Mouse (Mus musculus): ENCODE data around the gene Sort1. TPM values are rescaled to one million over a fixed set of nuclear protein-coding genes. Genes with fewer than 3 reads are reported as not detected.

The Sort1 gene
- polyA plus RNA-seq, 1 experiment from 2014 or later: 32.4 TPM

DNA sequence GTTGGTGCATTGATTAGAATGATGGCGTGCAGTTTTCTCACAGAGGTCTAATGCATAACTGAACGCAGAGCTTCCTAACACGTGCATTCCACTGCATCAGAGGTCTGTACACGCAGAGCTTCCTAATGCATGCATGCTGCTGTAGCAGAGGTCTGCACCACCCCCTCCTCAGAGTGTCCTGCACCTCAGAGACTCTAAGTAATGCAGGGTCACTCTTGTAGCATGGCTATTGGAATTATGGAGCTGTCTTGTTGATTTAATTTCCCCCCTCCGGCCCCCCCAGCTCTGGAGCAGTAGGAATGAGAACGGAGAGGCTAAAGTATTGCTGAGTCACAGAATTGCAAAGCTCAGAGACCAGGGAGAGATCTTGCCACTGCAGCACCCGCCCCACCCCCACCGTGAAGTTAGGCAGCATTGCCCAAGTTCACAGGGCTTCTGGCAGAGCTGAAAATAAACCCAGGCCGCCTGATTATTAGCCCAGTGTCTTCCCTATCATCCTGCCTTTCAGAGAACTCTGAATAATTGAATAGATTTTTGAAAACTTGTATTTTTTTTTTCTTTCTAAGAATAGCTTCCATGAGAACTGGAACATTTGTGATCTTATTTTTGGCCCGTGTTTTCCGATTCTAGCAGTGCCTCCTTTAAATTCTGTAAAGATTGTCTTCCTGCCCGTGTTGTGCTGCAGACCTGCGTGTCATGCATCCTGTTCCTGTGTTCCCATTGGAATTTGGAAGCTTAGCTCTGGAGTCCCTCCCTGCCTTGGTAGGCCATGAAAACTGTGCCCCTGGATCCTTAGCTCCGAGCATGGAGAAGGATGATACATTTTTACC is 12.6 kb downstream of the Sort1 start:
- H3K36me3 ChIP-seq: no peaks in the 10 kb centered on the region
- H3K9me3 ChIP-seq (replicated peaks): no peaks in the 10 kb centered on the region
- peak overlapping the region; percentile 89 for H3K27ac ChIP-seq (ENCODE audit: poor library complexity, severe bottlenecking)
- H3K9ac ChIP-seq: peak overlapping the region; percentile 61
- peak overlapping the region; percentile 26 for H3K4me3 ChIP-seq
- peaks cover 59% of the 10 kb centered on the region for H3K4me1 ChIP-seq (replicated peaks)
- H3K27me3 ChIP-seq (replicated peaks): no peaks in the 10 kb centered on the region
- ATAC-seq (ENCODE audit: insufficient number of reproducible peaks, low FRiP score): peak; percentile 71
- WGBS: 9% methylated on average over 14 of the region's 14 CpGs
- peak overlapping the region; percentile 68 for H3K4me2 ChIP-seq

DNA sequence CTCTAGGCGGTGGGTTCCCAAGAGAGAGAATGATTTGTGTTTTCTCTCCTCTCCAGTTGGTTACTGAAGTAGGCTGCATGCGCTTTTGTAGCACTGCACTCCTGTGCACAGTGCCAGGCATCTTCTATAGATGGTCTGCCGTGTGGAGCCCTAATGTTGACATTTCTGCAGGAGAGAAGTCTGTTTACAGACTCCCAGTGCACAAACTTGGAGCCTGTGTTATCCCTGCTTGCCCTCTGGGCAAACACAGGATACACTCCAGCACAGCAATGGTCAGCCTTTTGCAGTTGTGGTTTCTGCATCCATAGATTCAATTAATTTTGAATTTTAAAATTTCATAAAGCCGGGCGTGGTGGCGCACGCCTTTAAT is 13.2 kb downstream of the Sort1 start:
- Histone ChIP-seq H3K9ac (peak overlapping the region; percentile 47; the same call in 1 of the 2 replicates), H3K4me1 (replicated peaks) (peaks cover 53% of the 10 kb centered on the region), H3K9me3 (replicated peaks) (no peaks in the 10 kb centered on the region), H3K27ac (ENCODE audit: poor library complexity, severe bottlenecking) (peak overlapping the region; percentile 89), H3K27me3 (replicated peaks) (no peaks in the 10 kb centered on the region), H3K4me3 (no peak overlapping the region), H3K36me3 (no peaks in the 10 kb centered on the region), H3K4me2 (peak overlapping the region; percentile 68)
- no peak for ATAC-seq (ENCODE audit: insufficient number of reproducible peaks, low FRiP score)
- 66% methylated on average over 7 of the region's 7 CpGs for WGBS

DNA sequence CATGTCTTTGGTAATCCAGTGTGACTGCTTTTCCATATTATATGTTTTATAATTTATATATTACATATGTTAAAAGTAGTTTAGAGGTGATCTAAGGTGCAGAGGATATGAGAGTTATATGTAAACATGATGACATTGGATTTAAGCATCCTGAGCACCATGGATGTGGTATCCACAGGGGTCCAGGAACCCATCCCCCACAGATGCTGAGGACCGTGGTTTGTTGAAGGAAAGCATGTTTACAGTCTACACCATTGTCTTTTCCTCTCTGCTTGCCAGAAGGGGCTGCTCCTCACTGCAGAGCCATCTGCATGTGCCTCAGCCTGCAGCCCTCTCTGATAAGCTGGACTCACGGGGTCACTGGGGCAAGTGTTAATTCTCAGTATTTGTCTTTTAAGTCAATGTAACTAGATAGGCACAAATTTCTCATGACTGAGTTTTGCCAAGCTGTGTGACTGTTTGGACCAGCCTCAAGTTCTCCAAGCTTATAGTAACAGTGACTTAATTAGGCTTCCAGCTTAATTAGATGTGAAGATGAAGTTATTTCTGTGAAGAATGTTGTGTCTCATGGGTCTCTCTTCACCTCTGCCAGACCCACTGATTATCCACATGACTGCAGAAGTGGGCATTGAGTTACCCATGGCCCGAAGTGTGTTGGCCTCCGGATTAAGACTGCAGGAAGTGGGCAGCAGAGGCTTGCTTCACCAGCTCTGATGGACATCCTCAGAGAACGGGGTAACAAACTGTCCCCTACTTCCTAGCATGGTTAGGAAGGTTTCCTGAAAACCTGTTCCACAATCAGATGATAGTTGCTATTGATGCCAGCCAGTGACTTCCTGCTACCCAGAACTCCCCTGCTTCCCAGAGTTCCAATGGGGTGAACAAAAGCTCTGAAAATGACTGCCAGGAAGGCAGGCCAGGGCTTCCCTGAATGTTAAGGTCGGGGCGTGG is 14.0 kb downstream of the Sort1 start:
- Histone ChIP-seq H3K9ac (peak overlapping the region; percentile 23; the same call in 1 of the 2 replicates), H3K4me1 (replicated peaks) (peaks cover 52% of the 10 kb centered on the region), H3K27ac (ENCODE audit: poor library complexity, severe bottlenecking) (peak overlapping the region; percentile 32), H3K9me3 (replicated peaks) (no peaks in the 10 kb centered on the region), H3K4me2 (no peak overlapping the region), H3K36me3 (no peaks in the 10 kb centered on the region), H3K4me3 (no peak overlapping the region), H3K27me3 (replicated peaks) (no peaks in the 10 kb centered on the region)
- 43% methylated on average over 7 of the region's 7 CpGs for WGBS
- no peak for ATAC-seq (ENCODE audit: insufficient number of reproducible peaks, low FRiP score)

DNA sequence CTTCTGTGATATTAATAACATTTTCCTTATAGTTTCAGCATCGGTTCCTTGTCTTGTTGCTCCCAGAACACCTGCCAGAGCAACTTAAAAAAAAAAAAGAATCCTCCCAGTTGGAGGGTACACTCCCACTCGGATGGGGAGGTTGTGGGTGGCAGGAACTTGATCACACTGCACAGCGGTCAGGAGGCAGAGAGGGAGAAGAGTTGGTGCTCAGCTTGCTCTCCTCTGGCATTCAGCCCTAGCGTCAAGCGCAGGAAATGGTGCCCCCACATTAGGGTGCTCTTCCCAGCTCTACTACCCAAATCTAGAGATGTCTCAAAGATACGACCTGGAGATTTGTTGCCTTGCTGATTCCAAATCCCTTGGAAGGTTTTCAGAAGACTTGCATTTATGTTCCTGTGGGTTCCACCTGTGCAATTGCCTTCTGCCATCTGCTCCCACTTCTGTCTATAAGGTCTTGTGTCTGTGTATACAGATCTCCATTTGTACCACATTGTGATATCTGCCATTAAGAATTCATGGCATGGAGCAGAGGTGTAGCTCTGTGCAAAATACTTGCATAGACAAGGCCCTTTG is 16.7 kb downstream of the Sort1 start:
- 79% methylated on average over 6 of the region's 6 CpGs for WGBS

DNA sequence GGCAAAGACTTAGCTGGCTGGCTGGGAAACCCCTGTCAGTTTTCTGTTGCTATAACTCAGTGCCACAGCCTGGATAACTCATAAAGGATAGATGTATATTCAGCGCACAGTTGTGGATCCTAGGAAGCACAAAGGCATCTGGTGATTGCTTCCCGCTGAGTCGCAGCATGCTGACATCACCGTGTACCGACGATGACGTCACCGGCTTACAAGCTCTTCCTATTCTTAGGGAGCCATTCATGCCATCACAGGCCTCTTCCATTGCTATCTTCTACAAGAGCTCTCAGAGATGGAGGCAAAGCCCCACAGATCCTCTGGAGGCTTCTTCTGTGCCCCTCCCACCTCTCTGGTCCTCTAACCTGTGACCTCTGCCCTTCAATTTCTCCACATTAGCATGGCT is 19.8 kb downstream of the Sort1 start:
- no peak overlapping the region for H3K4me3 ChIP-seq
- peaks cover 4% of the 10 kb centered on the region for H3K36me3 ChIP-seq
- H3K27ac ChIP-seq (ENCODE audit: poor library complexity, severe bottlenecking): no peak overlapping the region
- WGBS: 85% methylated on average over 8 of the region's 8 CpGs
- ATAC-seq (ENCODE audit: insufficient number of reproducible peaks, low FRiP score): no peak
- H3K4me1 ChIP-seq (replicated peaks): peaks cover 29% of the 10 kb centered on the region
- H3K9ac ChIP-seq: no peak overlapping the region
- no peaks in the 10 kb centered on the region for H3K27me3 ChIP-seq (replicated peaks)
- no peaks in the 10 kb centered on the region for H3K9me3 ChIP-seq (replicated peaks)
- no peak overlapping the region for H3K4me2 ChIP-seq

More for the DNA sequence above, 16.7 kb downstream of the Sort1 start:
- H3K9me3 ChIP-seq (replicated peaks): no peaks in the 10 kb centered on the region
- H3K4me1 ChIP-seq (replicated peaks): peaks cover 35% of the 10 kb centered on the region
- peaks cover 3% of the 10 kb centered on the region; the same call in 1 of the 2 replicates for H3K36me3 ChIP-seq
- no peak for ATAC-seq (ENCODE audit: insufficient number of reproducible peaks, low FRiP score)
- H3K9ac ChIP-seq: no peak overlapping the region
- no peak overlapping the region for H3K27ac ChIP-seq (ENCODE audit: poor library complexity, severe bottlenecking)
- H3K4me2 ChIP-seq: no peak overlapping the region
- H3K27me3 ChIP-seq (replicated peaks): no peaks in the 10 kb centered on the region
- no peak overlapping the region for H3K4me3 ChIP-seq

GRCm38 (mm10) chr3:108304747-108305146 is 20.9 kb downstream of the Sort1 start:
- Histone ChIP-seq H3K4me2 (no peak overlapping the region), H3K9ac (no peak overlapping the region), H3K9me3 (replicated peaks) (no peaks in the 10 kb centered on the region), H3K27me3 (replicated peaks) (no peaks in the 10 kb centered on the region), H3K36me3 (peaks cover 8% of the 10 kb centered on the region), H3K4me1 (replicated peaks) (peaks cover 30% of the 10 kb centered on the region), H3K4me3 (no peak overlapping the region), H3K27ac (ENCODE audit: poor library complexity, severe bottlenecking) (no peak overlapping the region)
- 82% methylated on average over 4 of the region's 4 CpGs for WGBS
- no peak for ATAC-seq (ENCODE audit: insufficient number of reproducible peaks, low FRiP score)

DNA sequence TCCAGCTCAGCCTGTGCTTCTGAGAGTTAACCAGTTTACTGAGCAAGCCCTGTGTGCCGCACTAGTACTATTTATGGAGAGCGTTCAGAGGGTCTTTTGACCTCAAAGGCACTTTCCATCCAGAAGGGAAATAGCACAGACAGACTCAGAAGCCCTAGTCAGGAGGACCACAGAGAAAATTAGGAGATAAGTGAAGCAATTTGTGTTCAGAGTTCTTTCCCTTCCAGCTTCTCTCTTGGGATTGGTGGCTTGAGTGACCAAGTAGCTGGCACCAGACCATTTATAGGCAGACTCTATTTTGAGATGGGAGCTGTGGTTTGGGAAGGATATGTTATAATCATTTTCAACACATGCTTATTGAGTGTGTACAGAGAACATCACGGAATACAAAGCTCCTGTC is 22.5 kb downstream of the Sort1 start:
- WGBS: 22% methylated on average over 3 of the region's 3 CpGs
- H3K4me1 ChIP-seq (replicated peaks): peaks cover 40% of the 10 kb centered on the region
- H3K4me3 ChIP-seq: no peak overlapping the region; the same call in 1 of the 2 replicates
- peak overlapping the region; percentile 47 for H3K4me2 ChIP-seq
- H3K9me3 ChIP-seq (replicated peaks): no peaks in the 10 kb centered on the region
- H3K36me3 ChIP-seq: peaks cover 15% of the 10 kb centered on the region
- peak; percentile 36; the same call in 1 of the 2 replicates for ATAC-seq (ENCODE audit: insufficient number of reproducible peaks, low FRiP score)
- H3K27ac ChIP-seq (ENCODE audit: poor library complexity, severe bottlenecking): peak overlapping the region; percentile 91
- H3K27me3 ChIP-seq (replicated peaks): no peaks in the 10 kb centered on the region
- 0 out of 2 replicates have a peak overlapping the region, but pooled peaks have one; percentile 4 for H3K9ac ChIP-seq

DNA sequence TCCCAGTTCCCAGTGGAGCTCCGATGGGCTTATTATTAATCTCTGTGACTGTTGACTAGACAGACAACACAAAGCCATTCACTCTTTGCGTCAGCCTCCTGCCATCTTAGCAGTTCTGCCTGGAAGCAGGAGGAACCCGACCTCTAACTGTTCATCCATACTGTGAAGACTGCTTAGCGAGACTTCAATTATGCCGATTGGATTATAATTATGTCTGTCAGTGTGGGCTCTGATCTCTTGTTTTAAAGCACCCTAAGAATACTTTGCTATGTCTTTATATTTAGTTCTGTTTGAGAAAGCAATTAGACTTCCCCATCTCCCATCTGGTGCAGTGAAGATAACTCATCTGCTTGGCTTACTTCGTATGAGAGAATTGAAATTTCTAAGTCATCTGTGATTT is 23.6 kb downstream of the Sort1 start:
- no peak for ATAC-seq (ENCODE audit: insufficient number of reproducible peaks, low FRiP score)
- H3K9me3 ChIP-seq (replicated peaks): no peaks in the 10 kb centered on the region
- H3K36me3 ChIP-seq: peaks cover 22% of the 10 kb centered on the region
- H3K4me3 ChIP-seq: no peak overlapping the region
- H3K9ac ChIP-seq: no peak overlapping the region
- H3K27me3 ChIP-seq (replicated peaks): no peaks in the 10 kb centered on the region
- peaks cover 40% of the 10 kb centered on the region for H3K4me1 ChIP-seq (replicated peaks)
- H3K27ac ChIP-seq (ENCODE audit: poor library complexity, severe bottlenecking): no peak overlapping the region; the same call in 1 of the 2 replicates
- WGBS: 83% methylated on average over 6 of the region's 6 CpGs
- no peak overlapping the region for H3K4me2 ChIP-seq

- Histone ChIP-seq H3K9me3 (replicated peaks) (no peaks in the 10 kb centered on the region), H3K27ac (ENCODE audit: poor library complexity, severe bottlenecking) (no peak overlapping the region), H3K9ac (no peak overlapping the region), H3K27me3 (replicated peaks) (no peaks in the 10 kb centered on the region), H3K4me2 (no peak overlapping the region), H3K4me3 (no peak overlapping the region), H3K36me3 (peaks cover 26% of the 10 kb centered on the region), H3K4me1 (replicated peaks) (peaks cover 37% of the 10 kb centered on the region)
- no peak for ATAC-seq (ENCODE audit: insufficient number of reproducible peaks, low FRiP score)
Observed at GRCm38 (mm10) chr3:108310921-108311341, 27.0 kb downstream of the Sort1 start.

GRCm38 (mm10) chr3:108311688-108312087 is 27.8 kb downstream of the Sort1 start:
- peaks cover 26% of the 10 kb centered on the region for H3K36me3 ChIP-seq
- no peak overlapping the region for H3K4me2 ChIP-seq
- H3K9me3 ChIP-seq (replicated peaks): no peaks in the 10 kb centered on the region
- no peaks in the 10 kb centered on the region for H3K27me3 ChIP-seq (replicated peaks)
- 76% methylated on average over 4 of the region's 4 CpGs for WGBS
- no peak overlapping the region for H3K9ac ChIP-seq
- no peak overlapping the region for H3K4me3 ChIP-seq
- ATAC-seq (ENCODE audit: insufficient number of reproducible peaks, low FRiP score): no peak
- H3K4me1 ChIP-seq (replicated peaks): peaks cover 30% of the 10 kb centered on the region
- no peak overlapping the region for H3K27ac ChIP-seq (ENCODE audit: poor library complexity, severe bottlenecking)

- H3K27ac ChIP-seq (ENCODE audit: poor library complexity, severe bottlenecking): no peak overlapping the region
- H3K4me1 ChIP-seq (replicated peaks): peaks cover 29% of the 10 kb centered on the region
- no peaks in the 10 kb centered on the region for H3K9me3 ChIP-seq (replicated peaks)
- peaks cover 26% of the 10 kb centered on the region for H3K36me3 ChIP-seq
- no peaks in the 10 kb centered on the region for H3K27me3 ChIP-seq (replicated peaks)
- ATAC-seq (ENCODE audit: insufficient number of reproducible peaks, low FRiP score): no peak
- no peak overlapping the region for H3K4me3 ChIP-seq
- H3K4me2 ChIP-seq: no peak overlapping the region
- no peak overlapping the region for H3K9ac ChIP-seq
Observed at GRCm38 (mm10) chr3:108312414-108312813, 28.5 kb downstream of the Sort1 start.
